Mouse (Mus musculus) liver, embryonic 14.5 days (tissue): Measurements from ENCODE around the gene Sfmbt2.

Source experiments
- CTCF ChIP-seq: IDR thresholded peaks from 2 replicates; pipeline ENCODE4 v1.5.1; 2016; ENCODE audit warnings: antibody characterized with exemption, low read depth, control low read depth
- EP300 ChIP-seq: IDR thresholded peaks from 2 replicates; pipeline ENCODE4 v1.6.1; 2016; ENCODE audit warnings: antibody characterized with exemption, low read depth

DNA sequence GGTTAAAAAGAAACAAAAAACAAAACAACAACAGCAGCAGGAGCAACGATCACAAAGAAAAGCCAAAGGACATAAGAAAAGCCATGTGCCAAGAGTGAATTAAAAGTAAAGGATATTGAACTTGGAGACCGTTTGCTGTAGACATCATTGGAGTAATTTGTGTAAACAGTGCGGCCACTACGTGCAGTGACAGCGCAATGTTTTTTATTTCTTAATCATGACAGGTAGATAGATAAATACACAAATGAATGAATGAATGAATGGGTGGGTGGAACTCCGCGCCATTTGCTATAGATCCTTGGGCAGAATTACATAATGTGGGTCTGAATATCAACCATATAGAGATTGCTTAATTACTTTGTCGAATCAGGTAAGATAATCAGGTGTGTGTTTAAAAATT lies 634 bp upstream of the Sfmbt2 start:
- no peak for TF ChIP-seq EP300
- no peak for TF ChIP-seq CTCF
